Mouse (Mus musculus) megakaryocyte, embryonic 14.5 days (primary cell): ENCODE data around the gene Tmem110. TPM values are rescaled to one million over a fixed set of nuclear protein-coding genes. Genes with fewer than 3 reads are reported as not detected.

ENCODE experiments used
- H3K27me3 ChIP-seq: replicated peaks from 2 replicates; pipeline ENCODE3; 2012; ENCODE audit warnings: inconsistent platforms
- H3K36me3 ChIP-seq: replicated peaks from 2 replicates; pipeline ENCODE3; 2012; ENCODE audit warnings: low read length, inconsistent platforms, mixed read lengths
- H3K4me1 ChIP-seq: 2 replicates; pipeline ENCODE4 v1.6.1; 2012; ENCODE audit warnings: inconsistent platforms
- H3K4me3 ChIP-seq: replicated peaks from 2 replicates; pipeline ENCODE3; 2012; ENCODE audit warnings: moderate library complexity, mild to moderate bottlenecking, inconsistent platforms
- H3K9me3 ChIP-seq: 2 replicates; pipeline ENCODE4 v1.6.1; 2012; ENCODE audit warnings: inconsistent platforms
- FLI1 ChIP-seq: IDR thresholded peaks from 2 replicates; pipeline ENCODE4 v1.6.1; 2012; ENCODE audit warnings: low read length, inconsistent platforms, mixed read lengths
- GATA1 ChIP-seq: IDR thresholded peaks from 3 replicates; pipeline ENCODE4 v1.6.1; 2012; ENCODE audit warnings: mixed read lengths, low read length, inconsistent platforms, borderline replicate concordance
- polyA plus RNA-seq: library from polyadenylated mRNA; stranded (reverse); fragments of >175 nt; gene quantifications from 2 replicates; pipeline ENCODE4 v1.2.3, GENCODE M21; 2012; ENCODE audit warnings: low replicate concordance; ENCODE audit not compliant: insufficient read depth

The Tmem110 gene
- polyA plus RNA-seq, 1 experiment = 21.4 TPM

DNA sequence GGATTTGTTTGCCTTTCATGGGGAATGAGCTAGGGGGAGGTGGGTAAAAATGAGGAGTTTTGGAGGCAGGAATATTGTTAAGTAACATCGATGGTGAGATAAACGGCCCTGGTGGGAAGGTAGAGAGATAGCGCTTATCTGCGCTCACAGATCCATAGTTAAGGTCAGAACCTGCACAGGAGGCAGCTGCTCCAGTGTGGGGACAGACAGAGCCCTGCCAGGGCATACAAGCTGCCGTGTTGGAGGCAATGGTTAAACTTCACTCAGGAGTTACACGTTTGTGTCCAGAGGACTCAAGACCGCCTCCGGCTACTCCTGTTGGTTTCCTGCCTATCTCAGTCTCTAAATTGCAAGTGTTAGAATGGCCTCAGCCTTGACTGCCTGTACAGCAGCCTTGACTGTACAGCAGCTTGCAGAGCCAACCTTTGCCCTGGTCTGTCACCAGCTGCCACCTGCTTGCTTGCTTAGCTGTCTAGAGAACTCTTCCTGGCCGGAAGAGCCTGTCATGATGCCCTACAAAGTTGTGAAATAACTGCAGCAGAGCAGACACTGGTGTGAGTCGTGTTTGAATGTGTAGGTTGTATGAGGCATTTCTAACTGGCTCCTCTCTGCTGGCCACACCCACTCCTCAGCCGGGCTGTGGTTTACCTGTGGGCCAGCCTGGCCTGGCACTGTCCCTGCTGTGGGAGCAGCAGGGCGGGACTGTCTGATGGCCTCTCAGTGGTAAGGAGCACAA lies 49.9 kb downstream of the Tmem110 start:
- Histone ChIP-seq H3K27me3 (no peaks in the 10 kb centered on the region), H3K9me3 (no peaks in the 10 kb centered on the region), H3K36me3 (peaks cover 58% of the 10 kb centered on the region), H3K4me3 (no peak overlapping the region), H3K4me1 (peaks cover 79% of the 10 kb centered on the region)
- no peak for TF ChIP-seq FLI1
- no peak for TF ChIP-seq GATA1

DNA sequence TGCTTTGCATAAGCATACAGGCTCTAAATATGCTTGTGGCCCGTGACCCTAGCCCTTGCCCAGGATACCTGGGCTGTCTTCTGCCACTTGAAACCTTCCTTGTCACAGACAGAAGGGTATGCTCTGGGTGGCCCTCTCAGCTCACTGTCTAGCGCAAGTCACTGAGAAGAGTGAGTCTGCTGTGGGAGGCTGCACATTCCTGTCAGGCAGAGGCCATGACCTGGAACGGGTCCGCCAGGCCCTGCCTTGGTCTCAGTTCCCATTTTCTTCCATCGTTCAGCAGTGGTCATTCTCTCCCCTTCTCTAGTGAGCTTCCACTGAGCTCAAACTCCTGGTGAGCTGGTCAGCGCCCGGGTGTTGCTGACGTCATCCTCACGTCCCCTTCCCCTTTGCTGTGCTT lies 50.6 kb downstream of the Tmem110 start:
- no peak for TF ChIP-seq FLI1
- TF ChIP-seq GATA1 = no peak

DNA sequence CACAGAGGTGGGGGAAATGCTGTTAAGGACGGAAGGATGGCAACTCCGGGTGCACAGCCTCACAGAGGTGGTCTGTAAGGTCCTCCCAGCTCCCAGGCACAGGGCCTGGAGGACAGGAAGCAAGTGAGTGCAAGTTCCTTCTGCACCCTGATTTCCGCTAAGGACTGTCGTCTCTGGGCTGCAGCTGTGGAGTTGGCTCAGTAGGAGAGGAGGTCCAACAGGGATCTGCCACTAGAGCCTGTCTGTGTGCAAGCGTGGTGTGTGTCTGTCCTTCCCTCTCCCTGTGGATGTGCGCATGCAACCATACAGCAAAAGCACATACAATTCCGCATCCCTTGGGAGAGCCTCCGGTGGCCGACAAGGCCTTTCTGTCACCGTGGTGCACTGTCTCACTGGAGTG lies 51.1 kb downstream of the Tmem110 start:
- TF ChIP-seq GATA1 = no peak
- TF ChIP-seq FLI1 = no peak
- Histone ChIP-seq H3K9me3 (no peaks in the 10 kb centered on the region), H3K4me3 (no peak overlapping the region), H3K27me3 (no peaks in the 10 kb centered on the region), H3K4me1 (peaks cover 79% of the 10 kb centered on the region), H3K36me3 (peaks cover 50% of the 10 kb centered on the region)

More for the DNA sequence above, 50.6 kb downstream of the Tmem110 start:
- H3K27me3 ChIP-seq = no peaks in the 10 kb centered on the region
- H3K36me3 ChIP-seq = peaks cover 54% of the 10 kb centered on the region
- H3K4me3 ChIP-seq = no peak overlapping the region
- H3K9me3 ChIP-seq = no peaks in the 10 kb centered on the region
- H3K4me1 ChIP-seq = peaks cover 79% of the 10 kb centered on the region

DNA sequence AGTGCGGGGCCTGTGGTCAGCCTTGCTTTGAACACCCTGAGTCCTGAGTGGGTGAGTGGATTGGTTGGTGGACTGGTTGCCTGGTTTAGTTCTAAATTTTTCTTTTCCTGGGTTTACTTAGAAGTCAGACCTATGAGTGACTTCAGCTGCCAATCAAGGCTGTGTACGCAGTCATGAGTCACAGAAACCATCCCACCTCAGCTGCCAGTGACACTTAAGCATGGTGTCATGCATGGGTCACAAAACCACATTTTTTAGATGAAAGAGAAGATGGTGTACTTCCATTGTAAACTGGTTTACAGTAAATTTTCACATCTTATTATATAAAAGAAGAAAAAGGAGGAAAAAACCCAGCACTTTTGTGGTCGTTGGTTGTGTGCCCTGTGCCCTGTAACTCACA lies 52.4 kb downstream of the Tmem110 start:
- peaks cover 4% of the 10 kb centered on the region for H3K27me3 ChIP-seq
- TF ChIP-seq FLI1 = no peak
- no peak for TF ChIP-seq GATA1
- H3K36me3 ChIP-seq = peaks cover 42% of the 10 kb centered on the region
- no peak overlapping the region for H3K4me3 ChIP-seq
- peaks cover 84% of the 10 kb centered on the region for H3K4me1 ChIP-seq
- no peaks in the 10 kb centered on the region for H3K9me3 ChIP-seq

DNA sequence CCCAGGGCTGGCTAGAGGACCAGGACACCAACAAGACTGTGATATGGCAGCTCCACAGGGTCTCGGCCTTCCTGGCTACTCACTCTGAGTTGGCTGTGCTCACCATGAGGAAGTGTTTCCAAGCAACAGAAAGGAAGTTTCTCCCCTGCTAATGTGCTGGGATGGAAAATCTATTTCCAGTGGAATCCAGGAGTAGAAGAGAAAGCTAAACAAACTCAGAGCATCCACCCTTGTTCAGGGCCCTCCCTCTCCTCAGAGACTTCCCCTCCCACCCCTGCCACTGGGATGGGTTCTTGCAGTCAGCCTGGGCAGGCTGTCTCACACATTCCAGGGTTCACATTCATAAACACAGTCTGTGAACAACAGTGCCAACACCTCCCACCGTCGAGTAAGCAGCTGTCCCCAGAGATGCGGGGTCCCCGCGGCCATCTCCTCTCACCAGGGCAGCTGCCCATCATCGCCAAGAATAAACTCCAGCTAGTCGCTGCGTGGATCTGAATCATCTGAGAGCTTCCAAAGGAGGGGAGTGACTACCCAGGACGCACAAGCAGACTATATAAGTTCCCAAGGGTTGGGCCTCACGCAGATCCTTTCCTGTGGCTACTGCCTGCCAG lies 53.7 kb downstream of the Tmem110 start, which contains the start of gene Mustn1:
Gene Mustn1, plus strand, starts transcription at position 243 of the 614 bp plus-strand sequence.
- Histone ChIP-seq H3K36me3 (peaks cover 31% of the 10 kb centered on the region), H3K27me3 (peaks cover 5% of the 10 kb centered on the region), H3K4me3 (no peak within 1 kb of the TSS), H3K9me3 (no peaks in the 10 kb centered on the region), H3K4me1 (peaks cover 75% of the 10 kb centered on the region)
- TF ChIP-seq GATA1 = no peak
- no peak for TF ChIP-seq FLI1

DNA sequence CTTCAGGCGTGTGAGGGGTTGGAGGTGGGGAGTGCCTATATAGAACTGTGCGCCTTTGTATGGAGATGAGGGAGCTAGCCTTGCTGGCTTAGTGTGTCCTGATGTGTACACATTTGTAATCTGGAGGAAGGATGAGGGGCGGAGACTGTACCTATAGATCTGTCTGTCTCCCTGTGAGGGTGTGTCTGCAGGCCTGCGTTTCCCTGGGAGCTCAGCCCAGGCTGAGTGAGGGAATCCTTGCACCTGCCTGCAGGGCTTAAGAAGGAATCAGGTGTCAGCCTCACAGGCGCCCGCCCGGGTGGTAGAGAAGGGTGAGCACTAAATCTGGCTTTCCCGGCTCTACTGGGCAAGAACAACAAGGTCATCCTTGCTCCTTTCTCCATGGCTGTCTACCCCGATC lies 54.4 kb downstream of the Tmem110 start:
- H3K36me3 ChIP-seq = peaks cover 24% of the 10 kb centered on the region
- H3K4me1 ChIP-seq = peaks cover 68% of the 10 kb centered on the region
- H3K4me3 ChIP-seq = no peak overlapping the region
- peaks cover 5% of the 10 kb centered on the region for H3K27me3 ChIP-seq
- TF ChIP-seq GATA1 = no peak
- no peak for TF ChIP-seq FLI1
- H3K9me3 ChIP-seq = no peaks in the 10 kb centered on the region

DNA sequence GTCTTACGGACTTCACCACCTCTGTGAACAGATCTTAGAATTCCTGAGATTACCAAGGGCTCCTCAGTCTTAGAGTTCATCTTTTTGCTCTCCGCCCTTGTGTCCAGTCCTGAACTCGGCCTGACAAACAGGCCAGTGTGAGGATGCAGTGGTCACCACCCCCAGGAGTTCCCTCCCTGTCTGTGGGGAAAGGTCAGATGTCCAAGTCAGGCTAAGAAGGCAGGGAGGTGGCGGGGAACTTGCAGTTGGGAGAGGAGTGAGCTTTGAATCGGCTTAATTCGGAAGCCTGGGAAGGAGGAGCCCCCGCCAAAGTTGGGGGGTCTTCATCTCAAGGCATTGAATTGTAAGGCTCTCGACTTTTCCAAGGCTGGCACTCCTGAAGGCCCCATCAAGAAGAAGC lies 54.9 kb downstream of the Tmem110 start:
- TF ChIP-seq FLI1 (no peak), GATA1 (no peak)
- Histone ChIP-seq H3K27me3 (peaks cover 5% of the 10 kb centered on the region), H3K36me3 (peaks cover 22% of the 10 kb centered on the region), H3K9me3 (no peaks in the 10 kb centered on the region), H3K4me3 (no peak overlapping the region), H3K4me1 (peaks cover 65% of the 10 kb centered on the region)

DNA sequence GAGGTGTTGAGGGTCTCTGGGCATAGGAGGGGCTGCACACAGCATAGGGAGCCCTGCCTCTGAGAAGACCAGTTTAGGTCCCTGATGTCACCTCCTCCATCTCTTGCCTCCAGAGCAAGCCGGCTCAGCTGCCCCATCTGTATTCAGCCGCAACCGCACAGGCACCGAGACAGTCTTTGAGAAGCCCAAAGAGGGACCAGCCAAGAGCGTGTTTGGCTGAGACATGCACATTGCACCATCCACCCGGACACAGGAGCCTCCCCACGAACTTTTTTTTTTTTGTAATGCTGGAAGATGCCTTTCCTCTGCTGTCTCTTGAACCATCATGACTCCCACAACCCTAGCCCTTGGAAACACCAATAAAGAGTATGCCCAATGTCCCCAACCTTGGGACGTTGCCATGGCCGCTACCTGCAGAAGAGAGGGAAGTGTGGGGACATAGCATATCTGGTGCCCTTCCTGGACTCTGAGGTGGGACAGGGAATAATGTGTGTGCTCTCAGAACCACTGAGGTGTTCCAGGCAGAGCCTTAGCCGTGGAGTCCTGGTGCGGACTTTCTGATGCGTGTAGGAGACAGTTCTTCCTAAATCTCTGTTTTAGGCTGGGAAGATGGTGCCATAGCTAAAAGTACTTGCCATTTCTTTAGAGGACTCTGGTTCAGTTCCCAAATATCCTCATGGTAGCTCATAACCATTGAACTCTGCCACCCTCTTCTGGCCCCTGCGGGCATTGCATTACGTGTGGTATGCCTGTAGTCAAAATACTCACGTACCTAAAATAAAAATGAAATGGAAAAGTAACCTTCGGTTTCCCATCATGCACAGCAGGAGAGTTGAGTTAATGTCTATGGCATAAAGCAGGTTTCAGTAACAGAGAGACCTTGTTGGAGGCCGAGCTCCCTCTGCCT lies 55.7 kb downstream of the Tmem110 start:
- H3K36me3 ChIP-seq = peaks cover 14% of the 10 kb centered on the region
- no peak overlapping the region for H3K4me3 ChIP-seq
- peaks cover 9% of the 10 kb centered on the region for H3K27me3 ChIP-seq
- no peaks in the 10 kb centered on the region for H3K9me3 ChIP-seq
- TF ChIP-seq FLI1 = no peak
- no peak for TF ChIP-seq GATA1
- H3K4me1 ChIP-seq = peaks cover 57% of the 10 kb centered on the region

DNA sequence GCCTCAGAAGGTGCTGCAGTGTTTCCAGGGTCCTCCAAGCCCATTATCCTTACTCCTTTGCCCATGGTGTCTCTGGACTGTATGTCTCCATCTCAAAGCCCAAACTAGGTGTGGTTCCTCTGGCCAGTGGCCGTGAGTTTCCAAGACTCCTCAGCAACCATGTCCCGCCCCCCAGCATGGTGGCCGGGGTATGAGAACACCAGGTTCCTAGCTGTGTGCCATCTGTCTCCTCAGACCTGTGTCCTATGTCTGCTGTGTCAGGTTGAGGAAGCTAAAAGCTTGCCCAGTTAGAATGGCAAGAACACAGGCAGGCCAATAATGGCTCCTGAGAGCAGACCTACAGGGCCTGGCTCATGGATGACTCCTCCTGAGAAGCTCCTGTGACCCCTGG lies 56.3 kb downstream of the Tmem110 start:
- Histone ChIP-seq H3K4me1 (peaks cover 50% of the 10 kb centered on the region), H3K9me3 (no peaks in the 10 kb centered on the region), H3K36me3 (peaks cover 8% of the 10 kb centered on the region), H3K27me3 (peaks cover 15% of the 10 kb centered on the region), H3K4me3 (no peak overlapping the region)
- TF ChIP-seq GATA1 (no peak), FLI1 (no peak)

DNA sequence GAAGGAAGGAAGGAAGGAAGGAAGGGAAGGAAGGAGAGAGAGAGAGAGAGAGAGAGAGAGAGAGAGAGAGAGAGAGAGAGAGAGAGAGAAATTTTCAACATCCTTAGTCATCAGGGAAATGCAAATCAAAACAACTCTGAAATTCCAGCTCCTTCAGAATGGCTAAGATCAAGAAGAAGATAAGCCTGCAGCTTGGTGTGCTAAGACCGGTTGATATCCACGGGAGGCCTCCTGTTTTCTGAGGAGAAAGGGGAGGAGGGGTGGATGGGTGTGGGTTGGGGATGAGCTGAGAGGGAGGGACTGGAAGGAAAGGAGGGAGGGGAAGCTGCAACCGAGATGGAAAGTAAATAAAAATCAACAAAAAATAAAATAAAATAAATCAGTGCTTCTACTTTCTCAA lies 59.9 kb downstream of the Tmem110 start:
- Histone ChIP-seq H3K9me3 (no peaks in the 10 kb centered on the region), H3K27me3 (peaks cover 42% of the 10 kb centered on the region), H3K36me3 (no peaks in the 10 kb centered on the region), H3K4me3 (no peak overlapping the region), H3K4me1 (peaks cover 39% of the 10 kb centered on the region)
- no peak for TF ChIP-seq FLI1
- no peak for TF ChIP-seq GATA1
